Mouse (Mus musculus) stomach, postnatal 0 days (tissue): ENCODE data around the gene Ahsa2. TPM values are rescaled to one million over a fixed set of nuclear protein-coding genes. Genes with fewer than 3 reads are reported as not detected.
"Not testable (repeated sequence)": the region's sequence is repeated elsewhere in the genome, so short reads cannot be mapped to it uniquely, and the experiment has no call there.

ENCODE experiments used
- ATAC-seq: fragments of 200-750 bp; cut with Nextera tagmentation; 2 replicates; pipeline ENCODE4 v1.8.0; 2017; ENCODE audit not compliant: low FRiP score, low TSS enrichment
- DNase-seq: peaks from one replicate; pipeline ENCODE4 v3.0.0-alpha.2; 2016; ENCODE audit warnings: low spot score
- H3K27ac ChIP-seq: fragments of 300-500 bp; sonication (generic); replicated peaks from 2 replicates; pipeline ENCODE4 v1.5.1; 2014; ENCODE audit warnings: mild to moderate bottlenecking, control low read depth
- H3K27me3 ChIP-seq: fragments of 300-500 bp; sonication (generic); 2 replicates; pipeline ENCODE4 v1.6.1; 2014; ENCODE audit warnings: low read length; ENCODE audit not compliant: control insufficient read depth, insufficient read depth
- H3K36me3 ChIP-seq: fragments of 300-500 bp; sonication (generic); 2 replicates; pipeline ENCODE4 v1.6.1; 2014; ENCODE audit warnings: low read length, mixed read lengths; ENCODE audit not compliant: control insufficient read depth, insufficient read depth
- H3K4me1 ChIP-seq: fragments of 300-500 bp; sonication (generic); replicated peaks from 2 replicates; pipeline ENCODE4 v1.6.1; 2014; ENCODE audit warnings: antibody characterized with exemption; ENCODE audit not compliant: control insufficient read depth, insufficient read depth
- H3K4me2 ChIP-seq: fragments of 300-500 bp; sonication (generic); replicated peaks from 2 replicates; pipeline ENCODE4 v1.6.1; 2014; ENCODE audit warnings: low read depth, mild to moderate bottlenecking, control low read depth, moderate library complexity
- H3K4me3 ChIP-seq: fragments of 300-500 bp; sonication (generic); 2 replicates; pipeline ENCODE4 v1.5.1; 2014; ENCODE audit warnings: low read depth, low read length, control low read depth
- H3K9ac ChIP-seq: fragments of 300-500 bp; sonication (generic); 2 replicates; pipeline ENCODE4 v1.6.1; 2014; ENCODE audit warnings: mild to moderate bottlenecking, low read length, control low read depth, mixed read lengths
- H3K9me3 ChIP-seq: fragments of 300-500 bp; sonication (generic); 2 replicates; pipeline ENCODE4 v1.6.1; 2016; ENCODE audit warnings: low read length; ENCODE audit not compliant: control insufficient read depth
- CTCF ChIP-seq: IDR thresholded peaks from 2 replicates; pipeline ENCODE4 v1.5.1; 2016; ENCODE audit warnings: antibody characterized with exemption, low read depth, mild to moderate bottlenecking, moderate library complexity
- EP300 ChIP-seq: optimal IDR thresholded peaks from 2 replicates; pipeline ENCODE3; 2016; ENCODE audit warnings: antibody characterized with exemption
- WGBS: fragments of 180-500 bp; shearing (Covaris S2); extraction: QIAGEN DNeasy Blood & Tissue Kit; methylation state at CpG from one replicate; pipeline ENCODE4 v1.1.7; 2014; 5-methylcytosine and 5-hydroxymethylcytosine counted together
- polyA plus RNA-seq: library from polyadenylated mRNA; unstranded; fragments of >200 nt; fragmentation: Nextera tagmentation; extraction: Ambion mirVana; gene quantifications from 2 replicates; pipeline ENCODE4 v1.2.1, GENCODE M21; 2015

Ahsa2 gene
- 18.4 and 19.7 TPM in 2 replicates for polyA plus RNA-seq

DNA sequence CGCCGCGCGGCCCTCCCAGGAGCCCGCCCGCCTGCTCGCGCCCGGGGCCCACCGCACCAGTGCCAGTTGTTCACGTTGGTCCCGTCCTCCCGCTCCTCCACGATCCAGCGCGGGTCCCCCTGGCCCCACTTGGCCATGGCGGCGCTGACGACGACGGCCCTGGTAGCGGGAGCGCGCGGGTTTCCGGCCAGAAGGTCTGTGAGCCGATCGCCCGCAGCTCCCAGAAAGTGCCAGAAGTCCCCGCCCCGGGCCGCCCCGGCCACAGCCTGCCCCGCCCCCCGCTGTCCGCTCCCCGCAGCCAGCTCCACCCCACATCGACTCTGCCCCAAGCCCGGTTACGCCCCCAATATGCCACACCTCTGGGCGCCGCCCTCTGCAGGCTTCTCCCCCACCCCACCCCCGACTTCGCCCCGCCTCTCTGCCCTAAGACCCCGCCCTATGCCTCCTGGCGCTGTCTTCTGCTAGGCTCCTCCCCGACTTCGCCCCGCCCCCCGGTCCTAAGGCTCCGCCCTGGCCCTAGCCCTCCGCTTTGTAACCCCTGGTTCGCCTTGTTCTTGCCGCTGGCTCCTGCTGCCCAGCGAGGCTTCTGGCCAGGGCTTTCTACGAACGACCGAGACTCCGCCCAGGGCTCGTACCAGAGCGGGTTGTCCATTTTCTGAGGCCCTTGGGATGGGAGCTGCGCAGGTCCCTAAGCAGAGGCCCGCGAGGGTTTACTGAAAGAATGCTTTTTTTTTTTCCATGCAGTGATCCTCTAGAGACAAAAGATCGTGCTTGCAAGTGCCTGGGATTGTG is at the start of gene Ahsa2:
TSS of gene Ahsa2 (minus strand) at position 313 of the 792 bp plus-strand sequence.
- no peak for TF ChIP-seq EP300
- Histone ChIP-seq H3K4me2 (peak within 1 kb of the TSS; percentile 70), H3K36me3 (peaks cover 3% of the 10 kb centered on the region; the same call in 1 of the 2 replicates), H3K9me3 (no peaks in the 10 kb centered on the region), H3K9ac (peak within 1 kb of the TSS; percentile 92), H3K27me3 (no peaks in the 10 kb centered on the region), H3K27ac (peak within 1 kb of the TSS; percentile 92), H3K4me3 (peak within 1 kb of the TSS; percentile 93), H3K4me1 (peaks cover 9% of the 10 kb centered on the region; the same call in 1 of the 2 replicates)
- peak; percentile 99 for DNase-seq
- ATAC-seq = peak; percentile 97
- WGBS = 1% methylated on average over 51 of the region's 66 CpGs

DNA sequence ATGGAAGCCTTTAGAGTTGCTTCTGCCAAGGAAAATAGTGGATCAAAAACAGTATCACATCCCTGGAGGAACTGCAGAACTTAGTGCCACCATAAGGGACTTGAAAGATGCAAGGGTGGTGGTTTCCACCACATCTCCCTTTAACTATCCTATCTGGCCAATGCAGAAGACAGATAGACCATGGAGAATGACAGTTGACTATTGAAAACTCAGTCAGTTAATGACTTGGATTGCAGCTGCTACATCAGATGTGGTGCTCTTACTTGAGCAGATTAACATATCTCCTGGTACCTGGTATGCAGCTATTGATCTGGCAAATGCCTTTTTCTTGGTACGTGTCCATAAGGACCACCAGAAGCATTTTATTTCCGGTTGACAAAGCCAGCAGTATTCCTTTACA is 39.6 kb upstream of the Ahsa2 start:
- no peaks in the 10 kb centered on the region for H3K4me1 ChIP-seq
- H3K27me3 ChIP-seq = no peaks in the 10 kb centered on the region
- H3K9me3 ChIP-seq = no peaks in the 10 kb centered on the region
- TF ChIP-seq CTCF (no peak), EP300 (no peak)
- WGBS = 87% methylated on average over 2 of the region's 2 CpGs
- H3K27ac ChIP-seq = no peak overlapping the region
- H3K4me3 ChIP-seq = no peak overlapping the region
- no peak overlapping the region for H3K4me2 ChIP-seq
- DNase-seq (no peak), ATAC-seq (no peak)
- no peak overlapping the region for H3K9ac ChIP-seq
- H3K36me3 ChIP-seq = no peaks in the 10 kb centered on the region

DNA sequence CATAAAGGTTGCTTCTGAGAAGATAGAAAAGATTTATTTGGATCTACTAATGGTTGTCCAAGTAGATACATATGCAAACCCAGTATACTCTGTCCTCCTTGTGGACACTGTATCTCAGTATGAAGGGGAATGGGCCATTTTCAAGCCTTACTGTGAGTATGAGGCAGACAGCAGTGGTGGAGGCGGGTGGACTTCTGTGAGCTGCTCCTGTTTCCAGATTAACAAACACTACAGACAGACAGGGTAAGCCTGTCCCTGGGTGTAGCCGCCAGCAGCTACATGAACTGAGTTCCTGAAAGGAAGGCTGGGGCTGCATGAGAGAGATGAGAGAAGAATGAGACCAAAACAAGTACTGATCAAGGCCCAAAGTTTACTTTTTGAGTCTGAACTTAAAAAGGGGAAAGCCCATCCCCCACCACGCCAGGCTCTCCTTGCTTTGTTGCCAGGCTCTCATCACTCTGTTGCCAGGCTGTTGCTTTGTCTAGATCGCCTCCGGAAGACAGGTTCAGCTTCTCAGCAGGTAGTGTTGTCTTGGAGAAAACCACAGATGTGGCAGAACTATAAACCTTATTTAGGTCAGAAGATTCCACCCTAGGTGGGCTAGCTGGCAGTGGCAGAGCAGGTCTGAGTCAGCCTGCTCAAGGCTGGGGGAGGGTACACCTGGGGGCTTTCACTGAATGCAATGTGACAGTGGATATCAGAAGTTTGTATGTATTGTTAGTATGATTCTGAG is 22.8 kb upstream of the Ahsa2 start, which contains the start of gene 1700093K21Rik:
TSS of gene 1700093K21Rik (minus strand) at position 683 of the 733 bp plus-strand sequence.
- Histone ChIP-seq H3K9me3 (no peaks in the 10 kb centered on the region), H3K27ac (no peak within 1 kb of the TSS), H3K4me2 (no peak within 1 kb of the TSS), H3K4me1 (no peaks in the 10 kb centered on the region), H3K4me3 (no peak within 1 kb of the TSS), H3K27me3 (no peaks in the 10 kb centered on the region), H3K36me3 (no peaks in the 10 kb centered on the region), H3K9ac (no peak within 1 kb of the TSS)
- WGBS = 47% methylated on average over 5 of the region's 5 CpGs
- TF ChIP-seq EP300 = no peak
- no peak for TF ChIP-seq CTCF
- no peak for DNase-seq
- ATAC-seq = no peak

DNA sequence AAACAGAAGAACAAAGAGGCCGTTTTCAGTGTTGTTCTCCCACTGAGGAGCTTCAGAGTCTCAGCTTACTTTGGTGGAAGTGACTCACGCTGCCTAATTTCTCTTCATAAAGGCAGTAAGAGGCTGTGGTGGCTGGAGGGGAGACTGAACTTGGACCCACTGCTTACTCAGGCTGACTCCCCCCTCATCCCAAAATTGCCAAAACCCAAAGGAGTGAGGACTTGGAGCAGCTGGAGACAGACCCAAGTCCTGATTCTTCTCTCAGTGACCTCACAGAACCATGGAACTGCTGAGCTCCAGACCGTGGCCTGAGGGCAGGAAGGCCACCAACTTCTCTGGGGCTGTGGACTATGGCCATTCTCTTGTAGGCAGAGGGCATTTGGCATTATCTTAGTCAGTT is 21.2 kb upstream of the Ahsa2 start:
- Histone ChIP-seq H3K4me1 (no peaks in the 10 kb centered on the region), H3K4me2 (no peak overlapping the region), H3K27ac (no peak overlapping the region), H3K9ac (no peak overlapping the region), H3K4me3 (no peak overlapping the region), H3K9me3 (no peaks in the 10 kb centered on the region), H3K27me3 (no peaks in the 10 kb centered on the region), H3K36me3 (no peaks in the 10 kb centered on the region)
- DNase-seq (no peak), ATAC-seq (no peak)
- TF ChIP-seq EP300 (no peak), CTCF (no peak)
- WGBS = 81% methylated on average over 3 of the region's 3 CpGs

DNA sequence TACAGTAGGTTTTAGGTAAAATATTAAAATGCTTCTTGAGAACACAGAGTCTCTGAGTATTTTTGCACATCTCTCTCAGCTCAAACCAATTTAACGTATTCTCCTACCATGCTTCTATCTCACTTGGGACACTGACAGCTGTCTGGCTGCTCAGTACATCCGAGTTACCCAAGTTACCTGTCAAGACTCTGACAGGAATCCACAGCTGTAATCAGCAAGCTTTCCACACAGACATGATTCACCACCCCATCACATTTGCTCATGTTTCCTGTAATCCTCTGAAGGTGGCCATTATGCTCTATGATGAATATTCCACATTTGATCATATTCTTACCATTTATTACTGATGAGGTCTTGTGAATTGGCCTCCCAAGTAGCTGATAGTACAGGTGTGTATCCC is 17.5 kb upstream of the Ahsa2 start:
- no peaks in the 10 kb centered on the region for H3K4me1 ChIP-seq
- no peak overlapping the region for H3K27ac ChIP-seq
- WGBS = 72% methylated on average over 2 of the region's 2 CpGs
- H3K27me3 ChIP-seq = no peaks in the 10 kb centered on the region
- no peak overlapping the region for H3K9ac ChIP-seq
- no peak for TF ChIP-seq EP300
- no peak for TF ChIP-seq CTCF
- ATAC-seq (no peak), DNase-seq (no peak)
- H3K4me3 ChIP-seq = no peak overlapping the region
- H3K9me3 ChIP-seq = no peaks in the 10 kb centered on the region
- H3K36me3 ChIP-seq = no peaks in the 10 kb centered on the region
- no peak overlapping the region for H3K4me2 ChIP-seq

DNA sequence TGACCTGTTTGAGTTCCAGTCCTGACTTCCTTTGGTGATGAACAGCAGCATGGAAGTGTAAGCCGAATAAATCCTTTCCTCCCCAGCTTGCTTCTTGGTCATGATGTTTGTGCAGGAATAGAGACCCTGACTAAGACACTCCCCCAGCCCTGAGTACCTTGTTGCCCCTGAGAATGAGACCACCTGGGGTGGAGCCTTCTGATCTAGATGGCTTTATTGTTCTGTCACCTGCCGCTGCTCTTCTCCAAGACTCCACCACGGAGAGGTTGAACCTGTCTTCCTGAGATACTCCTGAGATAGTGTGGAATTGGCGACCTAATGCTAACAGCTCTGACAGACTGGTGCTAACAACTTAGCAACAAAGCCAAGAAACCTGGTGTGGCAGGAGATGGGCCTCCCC is 17.0 kb upstream of the Ahsa2 start:
- H3K9me3 ChIP-seq, H3K9ac ChIP-seq, H3K4me2 ChIP-seq, ATAC-seq, H3K27ac ChIP-seq, H3K4me1 ChIP-seq, DNase-seq, H3K27me3 ChIP-seq, H3K36me3 ChIP-seq, H3K4me3 ChIP-seq: not testable (repeated sequence)
- 46% methylated on average over 4 of the region's 4 CpGs for WGBS

DNA sequence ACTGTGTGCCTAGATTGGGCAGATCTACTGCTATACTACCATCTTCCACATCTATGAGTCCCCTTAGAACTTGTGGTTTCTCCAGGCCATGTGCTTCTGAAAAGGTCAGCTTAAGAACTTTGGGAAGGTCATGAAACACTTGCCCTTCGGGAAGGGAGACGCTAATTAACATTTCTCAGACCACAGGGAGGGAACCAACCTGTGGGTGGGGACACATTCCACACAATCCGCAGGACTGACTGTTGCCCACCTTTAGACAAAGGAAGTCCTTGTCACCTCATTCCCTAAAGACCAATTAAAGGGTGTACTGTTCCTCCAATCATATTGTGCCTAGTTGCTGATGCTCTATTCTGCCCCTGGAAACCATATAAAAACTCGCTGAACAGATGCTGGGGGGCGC is 7.0 kb upstream of the Ahsa2 start:
- not testable (repeated sequence) for H3K4me3 ChIP-seq, H3K9ac ChIP-seq, H3K4me1 ChIP-seq, H3K36me3 ChIP-seq, ATAC-seq, H3K27ac ChIP-seq, H3K27me3 ChIP-seq, H3K4me2 ChIP-seq, DNase-seq, H3K9me3 ChIP-seq
- 70% methylated on average over 5 of the region's 5 CpGs for WGBS
